Mouse (Mus musculus): Measurements from ENCODE around the gene Krtap5-5. TPM values are rescaled to one million over a fixed set of nuclear protein-coding genes. Genes with fewer than 3 reads are reported as not detected.
A peak's percentile ranks its signal among the peaks of the same experiment; 100 is the strongest.
"Not testable (repeated sequence)": the region's sequence is repeated elsewhere in the genome, so short reads cannot be mapped to it uniquely, and the experiment has no call there.

Gene Krtap5-5
- total RNA-seq (2017), result not detected in 3 replicates

GRCm38 (mm10) chr7:142229871-142230270, at the start of gene Krtap5-5:
Gene Krtap5-5 (minus strand): TSS chr7:142229971.
- ATAC-seq (replicated peaks; ENCODE audit: insufficient number of reproducible peaks, low FRiP score, low TSS enrichment, poor library complexity, severe bottlenecking), result not testable (repeated sequence)

- not testable (repeated sequence) for ATAC-seq (replicated peaks; ENCODE audit: insufficient number of reproducible peaks, low FRiP score, low TSS enrichment, poor library complexity, severe bottlenecking)
These were observed 49.5 kb upstream of the Krtap5-5 start for GRCm38 (mm10) chr7:142279291-142279690.

GRCm38 (mm10) chr7:142278183-142278582, 48.4 kb upstream of the Krtap5-5 start:
- peak; percentile 74 for ATAC-seq (replicated peaks; ENCODE audit: insufficient number of reproducible peaks, low FRiP score, low TSS enrichment, poor library complexity, severe bottlenecking)

- not testable (repeated sequence) for ATAC-seq (replicated peaks; ENCODE audit: insufficient number of reproducible peaks, low FRiP score, low TSS enrichment, poor library complexity, severe bottlenecking)
These were observed 44.5 kb upstream of the Krtap5-5 start, which contains the start of gene Gm4559 for GRCm38 (mm10) chr7:142274263-142274662. Gene Gm4559 (minus strand): TSS chr7:142274363.

- ATAC-seq (replicated peaks; ENCODE audit: insufficient number of reproducible peaks, low FRiP score, low TSS enrichment, poor library complexity, severe bottlenecking), result not testable (repeated sequence)
These were observed 28.5 kb upstream of the Krtap5-5 start, which contains the start of gene Gm2431 for GRCm38 (mm10) chr7:142258254-142258653. Gene Gm2431 (minus strand): TSS chr7:142258354.

GRCm38 (mm10) chr7:142255517-142255916, 25.7 kb upstream of the Krtap5-5 start:
- ATAC-seq (replicated peaks; ENCODE audit: insufficient number of reproducible peaks, low FRiP score, low TSS enrichment, poor library complexity, severe bottlenecking), result peak; percentile 61; the same call in 1 of the 2 replicates

GRCm38 (mm10) chr7:142249824-142250223, 20.1 kb upstream of the Krtap5-5 start:
- ATAC-seq (replicated peaks; ENCODE audit: insufficient number of reproducible peaks, low FRiP score, low TSS enrichment, poor library complexity, severe bottlenecking), result no peak

GRCm38 (mm10) chr7:142240978-142241377, 11.2 kb upstream of the Krtap5-5 start, which contains the start of gene Gm40460:
Gene Gm40460 (minus strand): TSS chr7:142241078.
- ATAC-seq (replicated peaks; ENCODE audit: insufficient number of reproducible peaks, low FRiP score, low TSS enrichment, poor library complexity, severe bottlenecking), result no peak

- ATAC-seq (replicated peaks; ENCODE audit: insufficient number of reproducible peaks, low FRiP score, low TSS enrichment, poor library complexity, severe bottlenecking), result no peak
These were observed 1.8 kb upstream of the Krtap5-5 start for GRCm38 (mm10) chr7:142231540-142231939.

- ATAC-seq (replicated peaks; ENCODE audit: insufficient number of reproducible peaks, low FRiP score, low TSS enrichment, poor library complexity, severe bottlenecking), result no peak
These were observed 5.3 kb downstream of the Krtap5-5 start for GRCm38 (mm10) chr7:142224518-142224917.

- not testable (repeated sequence) for ATAC-seq (replicated peaks; ENCODE audit: insufficient number of reproducible peaks, low FRiP score, low TSS enrichment, poor library complexity, severe bottlenecking)
These were observed 17.6 kb downstream of the Krtap5-5 start for GRCm38 (mm10) chr7:142212136-142212535.

- ATAC-seq (replicated peaks; ENCODE audit: insufficient number of reproducible peaks, low FRiP score, low TSS enrichment, poor library complexity, severe bottlenecking), result no peak
These were observed 18.2 kb downstream of the Krtap5-5 start, which contains the start of gene Gm7579 for GRCm38 (mm10) chr7:142211559-142211958. Gene Gm7579 (plus strand): TSS chr7:142211859.

GRCm38 (mm10) chr7:142206891-142207290, 22.9 kb downstream of the Krtap5-5 start:
- ATAC-seq (replicated peaks; ENCODE audit: insufficient number of reproducible peaks, low FRiP score, low TSS enrichment, poor library complexity, severe bottlenecking), result not testable (repeated sequence)

- ATAC-seq (replicated peaks; ENCODE audit: insufficient number of reproducible peaks, low FRiP score, low TSS enrichment, poor library complexity, severe bottlenecking), result no peak
These were observed 24.3 kb downstream of the Krtap5-5 start for GRCm38 (mm10) chr7:142205488-142205887.

GRCm38 (mm10) chr7:142201064-142201463, 28.7 kb downstream of the Krtap5-5 start, which contains the start of gene Krtap5-3:
Gene Krtap5-3 (plus strand): TSS chr7:142201364.
- no peak for ATAC-seq (replicated peaks; ENCODE audit: insufficient number of reproducible peaks, low FRiP score, low TSS enrichment, poor library complexity, severe bottlenecking)

GRCm38 (mm10) chr7:142198748-142199147, 31.0 kb downstream of the Krtap5-5 start:
- no peak for ATAC-seq (replicated peaks; ENCODE audit: insufficient number of reproducible peaks, low FRiP score, low TSS enrichment, poor library complexity, severe bottlenecking)

- no peak for ATAC-seq (replicated peaks; ENCODE audit: insufficient number of reproducible peaks, low FRiP score, low TSS enrichment, poor library complexity, severe bottlenecking)
These were observed 39.5 kb downstream of the Krtap5-5 start, which contains the start of gene Gm10153 for GRCm38 (mm10) chr7:142190289-142190688. Gene Gm10153 (minus strand): TSS chr7:142190389.

- ATAC-seq (replicated peaks; ENCODE audit: insufficient number of reproducible peaks, low FRiP score, low TSS enrichment, poor library complexity, severe bottlenecking), result no peak
These were observed 41.6 kb downstream of the Krtap5-5 start for GRCm38 (mm10) chr7:142188156-142188555.

- no peak for ATAC-seq (replicated peaks; ENCODE audit: insufficient number of reproducible peaks, low FRiP score, low TSS enrichment, poor library complexity, severe bottlenecking)
These were observed 48.8 kb downstream of the Krtap5-5 start for GRCm38 (mm10) chr7:142181021-142181420.
